Mouse (Mus musculus): ENCODE measurements around the gene Dclk2.

Dclk2 gene

GRCm38 (mm10) chr3:86759383-86759782 is 161.3 kb downstream of the Dclk2 start:
- no peak for DNase-seq (ENCODE audit: low spot score)

GRCm38 (mm10) chr3:86758727-86759126 is 161.9 kb downstream of the Dclk2 start:
- no peak for DNase-seq (ENCODE audit: low spot score)

GRCm38 (mm10) chr3:86756548-86756947 is 164.1 kb downstream of the Dclk2 start:
- no peak for DNase-seq (ENCODE audit: low spot score)

- no peak for DNase-seq (ENCODE audit: low spot score)
These were observed 165.8 kb downstream of the Dclk2 start for GRCm38 (mm10) chr3:86754595-86755557.

GRCm38 (mm10) chr3:86754178-86754577 is 166.5 kb downstream of the Dclk2 start:
- DNase-seq (ENCODE audit: low spot score) = no peak

GRCm38 (mm10) chr3:86750652-86751051 is 170.0 kb downstream of the Dclk2 start:
- no peak for DNase-seq (ENCODE audit: low spot score)

- no peak for DNase-seq (ENCODE audit: low spot score)
These were observed 174.7 kb downstream of the Dclk2 start for GRCm38 (mm10) chr3:86745769-86746512.

- DNase-seq (ENCODE audit: low spot score) = no peak
These were observed 175.3 kb downstream of the Dclk2 start for GRCm38 (mm10) chr3:86745348-86745747.

- DNase-seq (ENCODE audit: low spot score) = no peak
These were observed 180.9 kb downstream of the Dclk2 start for GRCm38 (mm10) chr3:86739745-86740144.

GRCm38 (mm10) chr3:86738831-86739230 is 181.8 kb downstream of the Dclk2 start:
- DNase-seq (ENCODE audit: low spot score) = no peak

All from T-cell, adult 2 months (primary cell).